Mouse (Mus musculus) adrenal gland, adult 2 months (tissue): Measurements from ENCODE around the gene Smg1. TPM values are rescaled to one million over a fixed set of nuclear protein-coding genes. Genes with fewer than 3 reads are reported as not detected.
"Not testable (repeated sequence)": the region's sequence is repeated elsewhere in the genome, so short reads cannot be mapped to it uniquely, and the experiment has no call there.

Source experiments
- DNase-seq: peaks from one replicate; pipeline ENCODE4 v3.0.0; 2021
- polyA plus RNA-seq: library from polyadenylated mRNA; depleted of rRNA; stranded (reverse); fragments of >200 nt; gene quantifications from 2 replicates; pipeline ENCODE4 v1.2.3, GENCODE M21; 2012
- total RNA-seq, 2 experiments: library from RNA; stranded (reverse); gene quantifications; 2 replicates each; pipeline ENCODE4 v1.2.3; 2021

Gene Smg1
- total and polyA plus RNA-seq, 3 experiments, result 29.9 to 44.5 (median 39.7) TPM

GRCm38 (mm10) chr7:118249563-118249962 lies 6.1 kb upstream of the Smg1 start:
- DNase-seq, result no peak

- no peak for DNase-seq
Observed at GRCm38 (mm10) chr7:118248069-118248468, 4.6 kb upstream of the Smg1 start.

GRCm38 (mm10) chr7:118245260-118245659 lies 1.8 kb upstream of the Smg1 start:
- DNase-seq, result no peak

- DNase-seq, result no peak
Observed at GRCm38 (mm10) chr7:118242911-118243412, 508 bp downstream of the Smg1 start.

- no peak for DNase-seq
Observed at GRCm38 (mm10) chr7:118242309-118242708, 1.2 kb downstream of the Smg1 start.

GRCm38 (mm10) chr7:118240402-118240801 lies 3.1 kb downstream of the Smg1 start:
- no peak for DNase-seq

GRCm38 (mm10) chr7:118239996-118240395 lies 3.5 kb downstream of the Smg1 start:
- no peak for DNase-seq

GRCm38 (mm10) chr7:118236949-118237348 lies 6.5 kb downstream of the Smg1 start:
- DNase-seq, result no peak

- no peak for DNase-seq
Observed at GRCm38 (mm10) chr7:118234236-118234635, 9.2 kb downstream of the Smg1 start.

- no peak for DNase-seq
Observed at GRCm38 (mm10) chr7:118232613-118233012, 10.9 kb downstream of the Smg1 start.

GRCm38 (mm10) chr7:118219777-118220176 lies 23.7 kb downstream of the Smg1 start:
- DNase-seq, result no peak

GRCm38 (mm10) chr7:118206396-118206795 lies 37.1 kb downstream of the Smg1 start:
- DNase-seq, result no peak

- DNase-seq, result no peak
Observed at GRCm38 (mm10) chr7:118195756-118196155, 47.7 kb downstream of the Smg1 start.

- no peak for DNase-seq
Observed at GRCm38 (mm10) chr7:118185878-118186277, 57.6 kb downstream of the Smg1 start.

GRCm38 (mm10) chr7:118184604-118185003 lies 58.9 kb downstream of the Smg1 start:
- no peak for DNase-seq

GRCm38 (mm10) chr7:118181123-118181522 lies 62.3 kb downstream of the Smg1 start:
- DNase-seq, result no peak

- no peak for DNase-seq
Observed at GRCm38 (mm10) chr7:118179782-118180181, 63.7 kb downstream of the Smg1 start.

GRCm38 (mm10) chr7:118175821-118176355 lies 67.6 kb downstream of the Smg1 start:
- DNase-seq, result no peak

- not testable (repeated sequence) for DNase-seq
Observed at GRCm38 (mm10) chr7:118170125-118170524, 73.3 kb downstream of the Smg1 start.

- DNase-seq, result no peak
Observed at GRCm38 (mm10) chr7:118163006-118163405, 80.5 kb downstream of the Smg1 start.

GRCm38 (mm10) chr7:118160121-118160520 lies 83.3 kb downstream of the Smg1 start:
- DNase-seq, result no peak

GRCm38 (mm10) chr7:118156461-118156860 lies 87.0 kb downstream of the Smg1 start:
- no peak for DNase-seq

- no peak for DNase-seq
Observed at GRCm38 (mm10) chr7:118154150-118154549, 89.3 kb downstream of the Smg1 start.

GRCm38 (mm10) chr7:118143602-118144001 lies 99.9 kb downstream of the Smg1 start:
- no peak for DNase-seq

GRCm38 (mm10) chr7:118143123-118143522 lies 100.3 kb downstream of the Smg1 start:
- no peak for DNase-seq
